Mouse (Mus musculus): ENCODE measurements around the gene Rora. TPM values are rescaled to one million over a fixed set of nuclear protein-coding genes. Genes with fewer than 3 reads are reported as not detected.

The Rora gene
- total RNA-seq, 2 experiments from 2014 or later: 0.17 TPM; not detected in 1

DNA sequence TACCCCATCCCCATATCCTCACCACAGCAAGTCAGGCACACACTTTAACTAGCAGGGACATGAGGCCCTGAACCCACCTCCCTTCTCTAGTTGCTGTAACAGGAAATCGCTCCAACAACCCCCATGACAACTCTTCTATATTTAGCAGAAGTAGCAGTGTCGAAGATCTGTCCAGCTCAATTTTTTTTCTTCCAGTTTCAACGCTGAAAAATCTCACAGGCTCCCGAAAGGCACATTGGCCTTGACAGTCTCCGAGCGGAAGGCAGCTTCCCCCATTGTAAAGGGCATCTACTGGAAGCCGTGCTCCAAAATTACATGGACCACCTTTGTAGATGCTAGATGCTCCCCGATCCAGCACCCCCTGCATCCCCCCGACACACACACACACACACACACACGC lies 583.7 kb downstream of the Rora start:
- no peak for ATAC-seq (replicated peaks; ENCODE audit: low FRiP score, poor library complexity, severe bottlenecking)

GRCm38 (mm10) chr9:69242538-69242937 lies 589.0 kb downstream of the Rora start:
- no peak for ATAC-seq (replicated peaks; ENCODE audit: low FRiP score, poor library complexity, severe bottlenecking)

GRCm38 (mm10) chr9:69243626-69244025 lies 590.0 kb downstream of the Rora start:
- no peak for ATAC-seq (replicated peaks; ENCODE audit: low FRiP score, poor library complexity, severe bottlenecking)

GRCm38 (mm10) chr9:69246225-69246624 lies 592.6 kb downstream of the Rora start:
- no peak for ATAC-seq (replicated peaks; ENCODE audit: low FRiP score, poor library complexity, severe bottlenecking)

GRCm38 (mm10) chr9:69249586-69249985 lies 596.0 kb downstream of the Rora start:
- no peak for ATAC-seq (replicated peaks; ENCODE audit: low FRiP score, poor library complexity, severe bottlenecking)

DNA sequence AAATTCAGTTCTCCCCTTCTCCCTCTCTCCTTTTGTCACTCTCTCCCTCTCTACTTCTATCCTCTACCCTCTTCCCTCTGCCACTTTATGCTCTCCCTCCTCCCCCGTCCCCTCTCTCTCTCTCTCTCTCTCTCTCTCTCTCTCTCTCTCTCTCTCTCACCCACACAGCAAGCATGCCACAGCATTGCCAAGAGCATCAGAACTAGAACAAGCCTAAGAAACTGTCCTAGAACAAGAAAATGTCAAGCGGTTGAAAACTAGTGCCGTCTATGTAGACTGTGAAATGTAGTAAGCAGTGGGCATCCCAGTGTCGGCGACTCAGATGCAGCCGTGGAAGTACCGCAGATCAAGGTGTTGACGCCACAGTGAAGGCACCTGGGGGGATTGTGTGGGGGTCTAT lies 596.7 kb downstream of the Rora start:
- no peak for ATAC-seq (replicated peaks; ENCODE audit: low FRiP score, poor library complexity, severe bottlenecking)

- no peak for ATAC-seq (replicated peaks; ENCODE audit: low FRiP score, poor library complexity, severe bottlenecking)
These were observed 604.9 kb downstream of the Rora start for GRCm38 (mm10) chr9:69258506-69258905.

DNA sequence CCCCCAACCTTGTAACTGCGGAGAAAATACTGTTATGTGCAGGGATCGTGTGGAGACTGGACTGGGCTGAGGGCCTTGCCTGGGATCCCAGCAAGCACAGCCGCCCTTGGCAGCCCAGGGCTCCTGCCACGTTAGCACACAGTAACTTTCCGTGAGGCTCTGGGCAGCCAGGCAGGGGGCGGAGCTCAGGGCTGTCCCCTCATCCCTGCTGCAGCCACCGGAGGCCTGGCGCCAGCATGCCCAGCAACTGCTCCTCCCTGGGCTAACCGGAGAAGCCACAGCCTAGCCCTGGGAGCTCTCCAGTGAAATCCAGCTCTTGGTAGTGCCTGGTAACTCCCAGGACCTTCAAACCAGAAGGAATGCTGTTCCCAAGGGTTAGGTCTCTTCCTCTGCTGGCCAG lies 605.8 kb downstream of the Rora start:
- no peak for ATAC-seq (replicated peaks; ENCODE audit: low FRiP score, poor library complexity, severe bottlenecking)

GRCm38 (mm10) chr9:69265151-69265550 lies 611.6 kb downstream of the Rora start:
- no peak for ATAC-seq (replicated peaks; ENCODE audit: low FRiP score, poor library complexity, severe bottlenecking)

GRCm38 (mm10) chr9:69270374-69270773 lies 616.8 kb downstream of the Rora start:
- ATAC-seq (replicated peaks; ENCODE audit: low FRiP score, poor library complexity, severe bottlenecking): no peak

DNA sequence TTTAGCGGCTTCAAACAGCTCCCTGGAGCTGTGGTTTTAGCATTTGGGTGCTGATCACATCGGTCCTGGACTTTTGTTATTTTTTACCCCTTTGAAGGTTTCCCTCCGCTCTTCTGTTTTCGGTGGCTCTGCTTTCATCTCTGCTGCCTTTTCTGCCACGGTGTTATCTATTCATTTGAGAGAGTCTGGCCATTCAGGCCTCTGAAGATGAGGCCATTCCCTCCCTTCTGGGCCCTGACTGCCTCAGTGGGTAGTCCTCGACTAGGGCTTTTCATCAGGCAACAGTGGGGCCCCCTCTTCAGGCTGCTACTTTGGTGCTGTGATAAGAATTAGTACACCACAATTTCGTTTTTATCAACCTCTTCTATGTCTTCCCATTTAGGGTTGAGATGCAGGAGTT lies 617.3 kb downstream of the Rora start:
- no peak for ATAC-seq (replicated peaks; ENCODE audit: low FRiP score, poor library complexity, severe bottlenecking)

GRCm38 (mm10) chr9:69272884-69273283 lies 619.3 kb downstream of the Rora start:
- no peak for ATAC-seq (replicated peaks; ENCODE audit: low FRiP score, poor library complexity, severe bottlenecking)

DNA sequence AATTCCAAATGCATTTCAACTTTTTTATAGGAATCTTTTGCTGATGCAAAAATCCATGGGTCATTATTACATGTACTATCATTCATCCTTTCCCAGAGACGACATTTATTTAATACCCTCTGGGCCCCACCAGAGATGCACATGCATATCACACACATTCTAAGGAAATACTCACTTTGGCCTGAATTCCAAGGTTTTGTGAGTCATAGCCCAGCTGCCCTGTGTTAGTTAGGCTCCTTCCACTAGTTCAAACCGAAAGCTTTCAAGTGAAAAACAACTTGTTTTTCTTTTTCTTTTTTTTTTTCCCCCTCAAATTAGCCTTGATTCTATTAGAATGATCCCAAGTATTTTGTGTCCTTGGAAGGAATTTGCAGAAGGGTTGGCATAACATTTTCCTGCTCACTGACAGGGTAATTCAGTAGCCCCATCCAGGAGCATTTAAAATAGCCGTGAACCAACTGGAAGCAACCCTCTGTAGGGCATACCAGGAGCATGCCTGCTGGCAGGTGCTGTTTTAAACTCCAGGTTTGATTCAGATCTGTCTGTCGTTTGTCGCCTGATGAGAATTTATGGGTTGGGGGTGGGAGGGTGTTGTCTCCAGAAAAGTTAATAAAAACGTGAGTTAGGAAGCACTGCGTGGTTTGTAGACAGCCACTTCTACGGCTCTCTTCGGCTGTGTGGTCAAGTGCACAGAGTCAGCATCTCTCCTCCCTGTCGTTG lies 621.3 kb downstream of the Rora start:
- ATAC-seq (replicated peaks; ENCODE audit: low FRiP score, poor library complexity, severe bottlenecking): no peak

GRCm38 (mm10) chr9:69277256-69277655 lies 623.7 kb downstream of the Rora start:
- ATAC-seq (replicated peaks; ENCODE audit: low FRiP score, poor library complexity, severe bottlenecking): no peak

GRCm38 (mm10) chr9:69285011-69285410 lies 631.4 kb downstream of the Rora start:
- ATAC-seq (replicated peaks; ENCODE audit: low FRiP score, poor library complexity, severe bottlenecking): no peak

GRCm38 (mm10) chr9:69288113-69288512 lies 634.5 kb downstream of the Rora start:
- ATAC-seq (replicated peaks; ENCODE audit: low FRiP score, poor library complexity, severe bottlenecking): no peak

- ATAC-seq (replicated peaks; ENCODE audit: low FRiP score, poor library complexity, severe bottlenecking): no peak
These were observed 635.0 kb downstream of the Rora start for GRCm38 (mm10) chr9:69288586-69288985.

GRCm38 (mm10) chr9:69289056-69290017 lies 635.8 kb downstream of the Rora start:
- ATAC-seq (replicated peaks; ENCODE audit: low FRiP score, poor library complexity, severe bottlenecking): no peak

GRCm38 (mm10) chr9:69290018-69290880 lies 636.7 kb downstream of the Rora start:
- no peak for ATAC-seq (replicated peaks; ENCODE audit: low FRiP score, poor library complexity, severe bottlenecking)

- ATAC-seq (replicated peaks; ENCODE audit: low FRiP score, poor library complexity, severe bottlenecking): no peak
These were observed 637.4 kb downstream of the Rora start for GRCm38 (mm10) chr9:69290881-69291450.
